Mouse (Mus musculus) ES-CJ7 (cell line): ENCODE results near the gene Oas1f.
"Not testable (repeated sequence)": the region's sequence is repeated elsewhere in the genome, so short reads cannot be mapped to it uniquely, and the experiment has no call there.

Experiments
- DNase-seq: peaks from one replicate; pipeline ENCODE4 v3.0.0; 2011; ENCODE audit warnings: low read depth, low spot score

The Oas1f gene

GRCm38 (mm10) chr5:120870782-120871181 is 23.6 kb downstream of the Oas1f start:
- no peak for DNase-seq

- no peak for DNase-seq
These were observed 24.3 kb downstream of the Oas1f start for GRCm38 (mm10) chr5:120871469-120871868.

GRCm38 (mm10) chr5:120876839-120877238 is 29.7 kb downstream of the Oas1f start:
- DNase-seq: not testable (repeated sequence)

GRCm38 (mm10) chr5:120877407-120877806 is 30.2 kb downstream of the Oas1f start:
- DNase-seq: not testable (repeated sequence)

- not testable (repeated sequence) for DNase-seq
These were observed 31.6 kb downstream of the Oas1f start for GRCm38 (mm10) chr5:120878803-120879202.

- not testable (repeated sequence) for DNase-seq
These were observed 34.5 kb downstream of the Oas1f start for GRCm38 (mm10) chr5:120881681-120882080.

- DNase-seq: peak; percentile 41
These were observed 40.2 kb downstream of the Oas1f start, which contains the start of gene Oas1g for GRCm38 (mm10) chr5:120887413-120887812. Gene Oas1g, minus strand, starts transcription at chr5:120887613.

- DNase-seq: peak; percentile 34
These were observed 40.7 kb downstream of the Oas1f start for GRCm38 (mm10) chr5:120887831-120888230.

GRCm38 (mm10) chr5:120888294-120888815 is 41.2 kb downstream of the Oas1f start:
- DNase-seq: peak; percentile 95

GRCm38 (mm10) chr5:120890026-120890425 is 42.9 kb downstream of the Oas1f start:
- DNase-seq: no peak

GRCm38 (mm10) chr5:120890991-120891390 is 43.8 kb downstream of the Oas1f start:
- no peak for DNase-seq

- not testable (repeated sequence) for DNase-seq
These were observed 44.5 kb downstream of the Oas1f start for GRCm38 (mm10) chr5:120891566-120892242.

GRCm38 (mm10) chr5:120892243-120892660 is 45.1 kb downstream of the Oas1f start:
- DNase-seq: peak; percentile 32

GRCm38 (mm10) chr5:120893866-120894265 is 46.7 kb downstream of the Oas1f start:
- DNase-seq: not testable (repeated sequence)

GRCm38 (mm10) chr5:120894692-120895091 is 47.5 kb downstream of the Oas1f start:
- DNase-seq: peak; percentile 85

- peak; percentile 80 for DNase-seq
These were observed 48.2 kb downstream of the Oas1f start for GRCm38 (mm10) chr5:120895231-120895900.

- no peak for DNase-seq
These were observed 51.1 kb downstream of the Oas1f start for GRCm38 (mm10) chr5:120898307-120898706.

GRCm38 (mm10) chr5:120898726-120899125 is 51.6 kb downstream of the Oas1f start:
- no peak for DNase-seq

- DNase-seq: no peak
These were observed 53.5 kb downstream of the Oas1f start for GRCm38 (mm10) chr5:120900666-120901065.

- no peak for DNase-seq
These were observed 54.9 kb downstream of the Oas1f start for GRCm38 (mm10) chr5:120902056-120902455.

- peak; percentile 69 for DNase-seq
These were observed 59.9 kb downstream of the Oas1f start, which contains the start of gene Oas1a for GRCm38 (mm10) chr5:120906791-120907733. Gene Oas1a, minus strand, starts transcription at chr5:120907521.
